Mouse (Mus musculus): ENCODE measurements around the gene Plekha6.

DNA sequence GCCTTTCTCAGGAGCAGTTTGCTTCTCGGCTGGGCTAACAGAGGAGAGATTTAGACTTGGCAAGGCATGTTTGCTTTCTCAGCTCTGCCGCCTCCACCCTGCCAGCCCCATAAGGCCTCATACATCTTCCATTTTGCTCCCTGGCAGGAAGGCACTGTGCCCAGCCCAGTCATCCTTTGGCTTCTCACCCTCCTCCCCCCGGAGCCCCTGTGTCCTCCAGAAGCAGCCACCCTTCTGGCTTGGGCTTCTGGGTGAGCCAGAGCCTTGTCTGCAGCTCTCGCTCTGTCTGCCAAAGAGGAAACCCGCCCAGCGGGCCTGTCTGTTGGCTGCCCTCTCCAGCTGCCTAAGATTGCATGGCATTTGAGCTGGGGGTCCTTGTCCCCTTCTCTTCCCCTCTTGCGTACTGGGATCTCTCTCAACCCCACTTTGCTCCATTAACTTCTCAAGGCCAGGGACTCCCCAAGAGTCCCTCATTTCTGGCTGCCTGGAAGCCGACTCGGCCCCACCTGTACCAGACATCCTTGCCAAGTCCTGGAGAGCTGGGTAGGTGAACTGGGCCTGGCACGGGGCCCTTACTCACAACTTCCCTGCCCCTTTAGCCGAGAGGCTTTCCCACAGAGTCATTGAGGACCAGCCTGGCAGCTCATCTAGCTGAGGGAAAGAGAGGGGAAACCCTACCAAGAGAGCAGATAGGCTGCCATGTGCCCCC is 14.9 kb downstream of the Plekha6 start:
- no peak for TF ChIP-seq POLR2A (IDR thresholded peaks at IDR 0.05; ENCODE audit: borderline replicate concordance, low read depth, low read length)
- no peak for TF ChIP-seq CTCF (IDR thresholded peaks at IDR 0.05; ENCODE audit: low read depth, low read length)
